Mouse (Mus musculus) embryonic facial prominence, embryonic 10.5 days (tissue): ENCODE measurements at regions not wholly inside any gene's neighbourhood (a gene's known extent, or its start where the extent isn't known, plus 50 kb on each side); places are given as distances from the start of the nearest gene placed in this dataset.
A peak's percentile ranks its signal among the peaks of the same experiment; 100 is the strongest.

Experiments used
- DNase-seq: peaks from one replicate; pipeline ENCODE4 v3.0.0-alpha.2; 2017; ENCODE audit warnings: low spot score
- H3K27ac ChIP-seq: fragments of 300-500 bp; sonication (generic); replicated peaks from 2 replicates; pipeline ENCODE4 v1.5.1; 2016; ENCODE audit warnings: mild to moderate bottlenecking
- H3K27me3 ChIP-seq: fragments of 300-500 bp; sonication (generic); replicated peaks from 2 replicates; pipeline ENCODE4 v1.6.1; 2016; ENCODE audit warnings: low read depth, mild to moderate bottlenecking; ENCODE audit not compliant: poor library complexity, severe bottlenecking
- H3K36me3 ChIP-seq: fragments of 300-500 bp; sonication (generic); replicated peaks from 2 replicates; pipeline ENCODE4 v1.6.1; 2016; ENCODE audit warnings: mild to moderate bottlenecking, moderate library complexity
- H3K4me1 ChIP-seq: fragments of 300-500 bp; sonication (generic); 2 replicates; pipeline ENCODE4 v1.6.1; 2016
- H3K4me3 ChIP-seq: fragments of 300-500 bp; sonication (generic); 2 replicates; pipeline ENCODE4 v1.5.1; 2016; ENCODE audit warnings: mild to moderate bottlenecking, moderate library complexity
- H3K9me3 ChIP-seq: fragments of 300-500 bp; sonication (generic); 2 replicates; pipeline ENCODE4 v1.6.1; 2016; ENCODE audit warnings: mild to moderate bottlenecking
- WGBS: fragments of 180-500 bp; shearing (Covaris S2); methylation state at CpG from one replicate; pipeline ENCODE4 v1.1.7; 2016; 5-methylcytosine and 5-hydroxymethylcytosine counted together

- Histone ChIP-seq H3K4me1 (peaks cover 11% of the 10 kb centered on the region), H3K36me3 (no peaks in the 10 kb centered on the region), H3K27ac (no peak overlapping the region), H3K9me3 (no peaks in the 10 kb centered on the region), H3K4me3 (no peak overlapping the region), H3K27me3 (no peaks in the 10 kb centered on the region)
- no peak for DNase-seq
Observed at GRCm38 (mm10) chr12:82086441-82086840, 82.7 kb upstream of the Sipa1l1 start.

GRCm38 (mm10) chr12:82089288-82089687 lies 79.8 kb upstream of the Sipa1l1 start:
- Histone ChIP-seq H3K36me3 (no peaks in the 10 kb centered on the region), H3K27me3 (no peaks in the 10 kb centered on the region), H3K27ac (no peak overlapping the region), H3K4me3 (no peak overlapping the region), H3K4me1 (peaks cover 25% of the 10 kb centered on the region), H3K9me3 (no peaks in the 10 kb centered on the region)
- DNase-seq, result no peak
- WGBS, result 84% methylated on average over 6 of the region's 6 CpGs

- Histone ChIP-seq H3K36me3 (no peaks in the 10 kb centered on the region), H3K27ac (no peak overlapping the region; the same call in 1 of the 2 replicates), H3K9me3 (0 out of 2 replicates have a peak, but pooled peaks cover 3% of the 10 kb centered on the region), H3K4me3 (no peak overlapping the region), H3K4me1 (peaks cover 17% of the 10 kb centered on the region), H3K27me3 (no peaks in the 10 kb centered on the region)
- peak; percentile 24 for DNase-seq
- WGBS, result 52% methylated on average over 7 of the region's 7 CpGs
Observed at GRCm38 (mm10) chr12:82093317-82093716, 75.8 kb upstream of the Sipa1l1 start.

DNA sequence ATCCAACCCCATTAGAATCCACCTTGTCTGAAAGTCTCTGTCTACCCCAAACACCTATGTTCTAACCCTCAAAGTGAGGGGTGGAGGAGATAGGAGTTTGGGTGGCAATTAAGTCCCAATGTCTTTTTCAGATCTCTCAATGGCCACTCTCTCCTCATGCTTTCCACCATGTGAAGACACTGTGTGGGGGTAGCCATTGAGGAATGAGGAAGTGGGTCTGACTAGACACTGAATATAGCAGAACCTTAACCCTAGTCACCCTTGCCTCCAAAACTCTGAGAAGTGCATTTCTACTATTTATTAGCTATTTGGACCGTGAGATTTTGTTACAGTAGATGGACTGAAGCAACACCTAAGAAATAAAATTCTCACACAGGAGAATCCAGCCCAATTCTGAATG lies 73.7 kb upstream of the Sipa1l1 start:
- no peak overlapping the region for H3K4me3 ChIP-seq
- 0 out of 2 replicates have a peak, but pooled peaks cover 3% of the 10 kb centered on the region for H3K9me3 ChIP-seq
- WGBS, result 90% methylated on average over 1 of the region's 1 CpGs
- H3K27me3 ChIP-seq, result no peaks in the 10 kb centered on the region
- H3K27ac ChIP-seq, result no peak overlapping the region
- DNase-seq, result no peak
- no peaks in the 10 kb centered on the region for H3K36me3 ChIP-seq
- peaks cover 17% of the 10 kb centered on the region for H3K4me1 ChIP-seq

DNA sequence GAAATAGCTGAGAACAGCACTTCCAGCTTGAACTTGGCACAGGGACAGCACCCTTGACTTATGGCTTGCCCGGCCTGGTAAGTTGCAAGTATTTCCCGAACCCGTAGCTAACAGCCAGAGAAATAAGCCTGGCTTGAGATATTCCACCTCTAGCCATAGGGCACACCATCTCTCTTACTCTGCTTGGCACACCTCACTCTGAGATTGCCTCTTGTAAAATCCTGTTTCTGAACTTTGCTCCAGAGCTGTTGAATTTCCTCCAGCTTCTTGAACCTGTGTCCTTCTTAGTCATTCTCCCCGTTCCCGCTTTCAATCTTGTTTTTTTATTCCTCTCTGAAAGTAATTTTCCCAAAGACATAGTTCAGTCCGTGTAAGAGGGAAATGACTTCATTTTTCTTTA lies 72.0 kb upstream of the Sipa1l1 start:
- Histone ChIP-seq H3K36me3 (no peaks in the 10 kb centered on the region), H3K9me3 (0 out of 2 replicates have a peak, but pooled peaks cover 3% of the 10 kb centered on the region), H3K27ac (no peak overlapping the region), H3K27me3 (no peaks in the 10 kb centered on the region), H3K4me3 (no peak overlapping the region), H3K4me1 (peaks cover 17% of the 10 kb centered on the region)
- 92% methylated on average over 6 of the region's 6 CpGs for WGBS
- DNase-seq, result no peak

GRCm38 (mm10) chr12:82097620-82098019 lies 71.5 kb upstream of the Sipa1l1 start:
- Histone ChIP-seq H3K4me1 (peaks cover 16% of the 10 kb centered on the region), H3K9me3 (0 out of 2 replicates have a peak, but pooled peaks cover 3% of the 10 kb centered on the region), H3K27me3 (no peaks in the 10 kb centered on the region), H3K36me3 (no peaks in the 10 kb centered on the region), H3K4me3 (no peak overlapping the region), H3K27ac (no peak overlapping the region)
- 94% methylated on average over 4 of the region's 4 CpGs for WGBS
- DNase-seq, result no peak

DNA sequence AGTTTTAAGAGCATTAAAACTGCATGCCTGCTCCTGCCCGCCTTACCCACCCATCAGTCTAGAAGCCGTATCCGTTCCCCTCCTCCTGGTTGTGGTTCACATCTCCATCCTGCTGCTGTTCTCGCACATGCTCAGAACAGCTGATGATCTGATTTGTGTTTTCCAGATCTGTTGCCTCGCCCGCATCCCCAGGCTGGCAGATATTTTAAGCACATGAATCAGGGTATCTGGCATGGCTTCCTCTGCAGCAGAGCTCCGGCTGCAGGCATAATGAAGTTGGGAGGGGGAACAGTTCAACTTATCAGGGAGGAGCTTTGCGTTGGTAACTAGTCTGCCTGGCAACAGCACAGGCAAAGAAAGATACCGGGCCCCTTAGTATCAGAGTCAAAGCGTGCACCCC lies 64.9 kb upstream of the Sipa1l1 start:
- WGBS, result 86% methylated on average over 10 of the region's 10 CpGs
- Histone ChIP-seq H3K36me3 (no peaks in the 10 kb centered on the region), H3K27me3 (no peaks in the 10 kb centered on the region), H3K4me1 (no peaks in the 10 kb centered on the region), H3K27ac (no peak overlapping the region), H3K9me3 (peaks cover 7% of the 10 kb centered on the region; the same call in 1 of the 2 replicates), H3K4me3 (no peak overlapping the region)
- no peak for DNase-seq

- 76% methylated on average over 17 of the region's 17 CpGs for WGBS
- DNase-seq, result no peak
- Histone ChIP-seq H3K36me3 (no peaks in the 10 kb centered on the region), H3K9me3 (peaks cover 7% of the 10 kb centered on the region; the same call in 1 of the 2 replicates), H3K27ac (no peak overlapping the region), H3K4me3 (no peak overlapping the region), H3K4me1 (no peaks in the 10 kb centered on the region), H3K27me3 (no peaks in the 10 kb centered on the region)
Observed at GRCm38 (mm10) chr12:82105184-82106031, 63.7 kb upstream of the Sipa1l1 start.

DNA sequence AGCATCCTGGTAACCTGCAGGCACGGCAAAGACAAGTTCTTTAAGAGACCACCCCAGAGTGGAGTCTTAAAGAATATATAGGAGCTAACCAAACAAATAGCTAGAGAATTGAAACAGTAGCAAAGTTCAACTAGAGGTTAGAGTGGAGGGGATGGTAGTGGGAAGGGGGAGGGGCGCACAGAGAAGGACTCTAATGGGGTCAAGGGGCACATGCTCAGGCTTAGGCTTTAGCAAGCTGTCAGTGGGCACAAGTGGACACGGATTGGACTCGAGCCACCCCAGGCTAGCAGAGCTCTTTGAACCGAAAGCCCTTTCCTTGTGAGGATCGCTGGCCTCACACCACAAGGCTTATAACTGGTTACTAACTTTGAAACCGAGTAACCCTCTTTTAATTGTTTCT lies 53.4 kb upstream of the Sipa1l1 start:
- H3K27me3 ChIP-seq, result no peaks in the 10 kb centered on the region
- H3K4me3 ChIP-seq, result no peak overlapping the region
- DNase-seq, result no peak
- H3K36me3 ChIP-seq, result no peaks in the 10 kb centered on the region
- WGBS, result 59% methylated on average over 7 of the region's 7 CpGs
- peaks cover 14% of the 10 kb centered on the region for H3K4me1 ChIP-seq
- H3K27ac ChIP-seq, result no peak overlapping the region
- H3K9me3 ChIP-seq, result no peaks in the 10 kb centered on the region
